Mouse (Mus musculus): ENCODE data around the gene Tfb1m.

- TF ChIP-seq CTCF (IDR thresholded peaks at IDR 0.05; ENCODE audit: low read depth) (no peak), EP300 (optimal IDR thresholded peaks at IDR 0.05) (no peak)
Measured at GRCm38 (mm10) chr17:3516406-3516805, 41.2 kb downstream of the Tfb1m start.
